Mouse (Mus musculus): ENCODE data around the gene E030018B13Rik.
A peak's percentile ranks its signal among the peaks of the same experiment; 100 is the strongest.

E030018B13Rik gene

GRCm38 (mm10) chr7:63938066-63938913 is 21.6 kb downstream of the E030018B13Rik start:
- DNase-seq, result peak; percentile 69

- DNase-seq, result peak; percentile 97
These were observed 22.3 kb downstream of the E030018B13Rik start, which contains the start of gene Klf13 for GRCm38 (mm10) chr7:63938914-63939396. Klf13 (minus strand) TSS chr7:63938915.

GRCm38 (mm10) chr7:63939397-63939951 is 22.8 kb downstream of the E030018B13Rik start:
- DNase-seq, result peak; percentile 83

GRCm38 (mm10) chr7:63940321-63940720 is 23.7 kb downstream of the E030018B13Rik start:
- peak; percentile 25 for DNase-seq

- DNase-seq, result no peak
These were observed 24.4 kb downstream of the E030018B13Rik start for GRCm38 (mm10) chr7:63941050-63941449.

- DNase-seq, result no peak
These were observed 24.8 kb downstream of the E030018B13Rik start for GRCm38 (mm10) chr7:63941501-63941900.

GRCm38 (mm10) chr7:63943946-63944345 is 27.3 kb downstream of the E030018B13Rik start:
- DNase-seq, result no peak

GRCm38 (mm10) chr7:63947514-63948487 is 31.1 kb downstream of the E030018B13Rik start:
- DNase-seq, result no peak

GRCm38 (mm10) chr7:63949176-63949575 is 32.5 kb downstream of the E030018B13Rik start:
- no peak for DNase-seq

GRCm38 (mm10) chr7:63950931-63951607 is 34.4 kb downstream of the E030018B13Rik start:
- DNase-seq, result peak; percentile 38

GRCm38 (mm10) chr7:63952077-63952898 is 35.6 kb downstream of the E030018B13Rik start:
- no peak for DNase-seq

- no peak for DNase-seq
These were observed 38.8 kb downstream of the E030018B13Rik start for GRCm38 (mm10) chr7:63955440-63955839.

GRCm38 (mm10) chr7:63956138-63956823 is 39.6 kb downstream of the E030018B13Rik start:
- DNase-seq, result no peak

GRCm38 (mm10) chr7:63956981-63957713 is 40.5 kb downstream of the E030018B13Rik start:
- DNase-seq, result no peak

- no peak for DNase-seq
These were observed 41.4 kb downstream of the E030018B13Rik start for GRCm38 (mm10) chr7:63957872-63958640.

GRCm38 (mm10) chr7:63963632-63964031 is 47.0 kb downstream of the E030018B13Rik start:
- no peak for DNase-seq

- DNase-seq, result no peak
These were observed 47.5 kb downstream of the E030018B13Rik start for GRCm38 (mm10) chr7:63964121-63964520.

- peak; percentile 37 for DNase-seq
These were observed 48.5 kb downstream of the E030018B13Rik start for GRCm38 (mm10) chr7:63965135-63965534.

Data from cerebellum, adult 11 months (tissue).